Mouse (Mus musculus): ENCODE data around the gene Hs2st1.

The Hs2st1 gene

DNA sequence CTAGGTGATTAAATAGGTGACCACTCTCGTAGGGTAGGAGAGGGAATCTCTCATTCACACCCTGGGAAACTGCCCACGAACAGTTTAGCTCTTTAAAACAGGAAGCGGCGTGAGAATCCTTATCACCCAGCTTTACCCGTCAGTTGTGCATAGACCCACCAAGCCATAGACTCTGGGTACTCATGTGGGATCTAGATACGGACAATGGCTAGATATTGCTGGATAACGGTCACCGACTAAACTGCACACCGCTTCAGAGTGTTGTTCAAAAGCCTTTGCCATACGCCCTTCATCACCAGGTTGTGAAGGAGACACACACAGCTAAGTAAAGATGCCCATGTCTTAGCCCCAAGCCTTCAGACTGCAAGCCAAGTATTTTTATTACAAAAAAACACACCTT is 185.3 kb downstream of the Hs2st1 start:
- DNase-seq (ENCODE audit: low read depth): no peak

DNA sequence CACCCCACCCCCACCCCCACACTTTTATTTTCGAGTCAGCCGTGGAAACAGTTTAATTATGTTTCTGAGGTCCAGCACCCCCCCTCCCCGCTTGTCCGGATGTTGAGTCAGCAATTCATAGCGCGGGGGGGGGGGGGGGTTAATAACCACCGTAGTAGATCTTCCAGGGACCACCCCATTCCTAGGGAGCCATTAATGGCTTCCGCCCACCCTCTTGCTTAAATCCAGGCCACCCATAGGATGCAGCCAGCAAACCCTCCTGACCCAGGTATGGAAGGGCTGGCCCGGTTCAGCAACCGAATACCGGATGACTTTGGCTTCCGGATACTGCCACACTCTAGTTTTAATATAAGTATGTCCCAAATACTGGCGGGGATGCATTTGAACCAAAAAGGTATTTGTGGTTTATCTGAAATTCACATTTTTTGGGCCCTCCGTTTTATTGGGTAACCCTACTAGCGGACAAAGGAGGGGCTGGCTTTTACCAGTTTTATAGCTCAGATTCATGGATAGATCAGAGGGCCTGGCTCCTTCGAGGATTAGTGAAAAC is 188.5 kb downstream of the Hs2st1 start:
- peak; percentile 60 for DNase-seq (ENCODE audit: low read depth)

GRCm38 (mm10) chr3:144380921-144381320 is 189.1 kb downstream of the Hs2st1 start:
- peak; percentile 77 for DNase-seq (ENCODE audit: low read depth)

- peak; percentile 32 for DNase-seq (ENCODE audit: low read depth)
Measured at GRCm38 (mm10) chr3:144379801-144380200, 190.2 kb downstream of the Hs2st1 start.

All from induced T-regulatory cell, adult 2 months (primary cell).